Mouse (Mus musculus) urinary bladder, adult 18-20 months (tissue): Measurements from ENCODE around the gene Spata31d1b.
A peak's percentile ranks its signal among the peaks of the same experiment; 100 is the strongest.
"Not testable (repeated sequence)": the region's sequence is repeated elsewhere in the genome, so short reads cannot be mapped to it uniquely, and the experiment has no call there.

Source experiments
- DNase-seq, 2 experiments: peaks; one replicate each; pipeline ENCODE4 v3.0.0; 2022; ENCODE audit warnings: low spot score in 2 of 2, mixed read lengths in 2 of 2

The Spata31d1b gene

DNA sequence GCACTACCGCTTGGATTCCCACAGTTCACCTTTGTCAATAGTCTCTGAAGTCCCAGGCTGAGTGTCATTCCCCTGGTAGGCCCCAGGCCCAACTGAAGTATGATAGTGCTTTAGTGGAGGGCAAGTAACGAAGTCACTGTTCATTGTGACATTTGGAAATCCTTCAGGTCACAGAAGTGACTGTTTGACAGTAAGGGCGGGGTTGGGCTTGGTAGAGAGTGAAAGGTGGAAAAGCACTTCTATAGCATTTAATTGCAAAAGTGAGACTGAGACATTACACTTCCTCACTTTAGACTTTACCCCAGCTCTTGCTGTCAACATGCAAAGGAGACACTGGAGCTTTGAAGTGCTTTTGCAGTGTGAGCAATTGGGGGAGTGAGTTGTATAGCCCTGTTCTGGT is 18.1 kb upstream of the Spata31d1b start, which contains the start of gene 4921517D22Rik:
Gene 4921517D22Rik, minus strand, starts transcription at position 101 of the 400 bp plus-strand sequence.
- DNase-seq, result no peak

DNA sequence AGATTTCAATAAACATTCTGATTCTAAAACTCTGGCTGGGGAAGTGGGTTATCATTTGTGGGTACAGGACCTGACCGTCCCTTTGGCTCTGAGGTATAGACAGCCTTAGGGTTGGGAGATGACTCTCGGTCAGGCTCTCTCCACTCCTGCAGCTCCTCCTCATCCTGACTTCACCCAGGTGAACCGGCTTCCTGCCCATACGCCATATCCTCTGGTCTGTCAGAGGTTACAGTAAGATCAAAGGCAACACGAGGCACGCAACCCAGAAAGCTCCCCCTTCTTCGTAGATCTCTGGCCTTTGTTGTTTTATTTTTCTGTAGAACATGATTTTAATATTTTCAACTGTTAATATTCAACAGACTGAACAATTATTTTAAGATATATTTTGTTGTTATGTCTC is 16.3 kb upstream of the Spata31d1b start:
- no peak for DNase-seq

DNA sequence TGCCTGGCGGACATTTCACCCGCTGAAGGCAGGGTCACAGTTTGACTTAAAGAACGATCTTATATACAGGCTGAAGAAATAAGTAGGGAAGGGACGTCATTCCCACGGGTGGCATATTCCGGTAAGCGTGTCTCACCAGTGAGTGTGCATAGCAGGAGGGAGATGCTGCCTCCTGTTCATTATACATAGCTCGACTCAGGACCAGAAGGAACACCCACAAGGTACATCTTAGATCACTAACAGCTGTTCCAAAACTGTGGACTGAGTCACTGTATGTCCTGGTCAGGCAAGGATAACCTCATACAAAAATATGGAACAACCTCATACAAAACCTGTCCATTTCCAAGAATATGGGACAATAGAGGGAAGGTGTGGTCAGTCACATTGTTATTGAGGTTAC is 13.0 kb upstream of the Spata31d1b start:
- DNase-seq, result no peak

DNA sequence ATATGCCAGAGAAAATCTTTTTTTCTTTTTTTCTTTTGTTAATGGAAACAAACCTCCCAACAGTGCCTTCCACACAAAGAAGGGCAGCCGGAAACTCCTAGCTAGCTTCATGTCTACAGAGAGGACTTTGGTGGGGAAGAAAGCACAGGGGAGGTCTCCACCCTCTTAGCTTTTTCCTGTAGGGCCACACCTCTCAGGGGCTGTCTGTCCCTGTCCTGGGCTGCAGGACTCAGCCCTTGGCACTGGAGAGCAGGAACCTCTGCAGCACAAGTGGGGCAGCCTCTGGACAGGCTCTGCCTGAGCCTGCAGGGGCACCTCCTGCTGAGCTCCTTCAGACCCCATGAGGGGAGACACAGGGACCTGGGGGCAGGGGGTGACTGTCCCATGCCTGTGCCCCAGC is 11.9 kb upstream of the Spata31d1b start:
- DNase-seq, result not testable (repeated sequence)

DNA sequence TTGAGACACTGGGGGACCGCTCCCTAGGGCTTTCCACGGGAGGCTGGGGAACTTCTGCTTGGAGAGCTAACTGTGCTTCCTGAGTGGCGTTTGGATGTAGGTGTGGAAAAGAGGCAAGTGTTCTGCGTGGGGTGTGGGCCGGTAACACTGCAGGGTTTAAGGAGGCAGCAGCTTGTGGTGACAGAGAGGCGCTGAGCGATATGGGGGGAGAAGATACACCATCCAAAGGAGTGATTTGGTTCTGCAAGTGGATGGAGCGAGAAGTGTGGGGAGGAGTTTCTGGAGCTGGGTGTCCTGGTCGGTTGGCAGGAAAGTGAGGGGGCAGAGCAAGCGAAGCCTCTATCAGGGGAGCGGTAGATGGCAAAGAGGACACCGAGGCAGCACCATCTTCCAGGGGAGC is 8.6 kb upstream of the Spata31d1b start:
- no peak for DNase-seq

DNA sequence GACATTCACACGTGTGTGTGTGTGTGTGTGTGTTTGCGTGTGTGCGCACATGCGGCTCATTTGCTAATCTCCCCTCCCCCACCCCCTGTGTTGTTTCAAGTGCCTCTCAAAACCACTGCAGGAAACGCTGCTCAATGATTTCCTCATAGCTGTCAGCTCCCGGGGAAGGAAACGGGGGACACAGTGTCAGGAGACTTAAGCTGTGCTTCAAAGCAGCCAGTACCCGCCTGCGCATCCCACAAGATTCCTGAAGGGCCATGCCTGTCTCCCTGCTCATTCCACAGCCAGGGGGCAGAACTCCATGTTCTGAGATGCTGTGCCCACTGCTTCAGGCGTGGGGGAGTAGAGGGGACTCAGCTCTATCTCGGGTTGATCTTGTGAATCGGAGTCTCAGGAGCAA is 7.5 kb upstream of the Spata31d1b start:
- DNase-seq, result no peak

DNA sequence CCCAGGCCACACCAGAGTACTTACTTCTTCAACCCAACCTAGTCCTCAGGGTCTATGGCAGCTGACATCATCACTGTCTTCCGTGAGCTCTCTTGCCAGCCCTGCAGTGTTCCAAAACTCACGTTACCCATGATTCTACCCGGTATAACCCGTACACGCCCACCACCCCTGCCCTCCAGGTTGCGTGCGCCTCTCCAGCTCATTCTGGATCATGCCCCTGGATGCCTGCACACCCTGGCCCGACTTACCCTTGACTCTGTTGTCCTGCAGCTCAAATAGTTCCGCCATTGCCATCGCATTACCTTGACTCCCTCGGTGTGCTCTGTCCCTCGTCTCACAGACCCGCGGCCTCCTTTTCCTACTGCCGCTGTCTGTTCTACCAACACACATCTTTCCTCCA is 1.9 kb upstream of the Spata31d1b start, which contains the start of gene Spata31d1a:
Gene Spata31d1a, minus strand, starts transcription at position 101 of the 400 bp plus-strand sequence.
- no peak for DNase-seq

DNA sequence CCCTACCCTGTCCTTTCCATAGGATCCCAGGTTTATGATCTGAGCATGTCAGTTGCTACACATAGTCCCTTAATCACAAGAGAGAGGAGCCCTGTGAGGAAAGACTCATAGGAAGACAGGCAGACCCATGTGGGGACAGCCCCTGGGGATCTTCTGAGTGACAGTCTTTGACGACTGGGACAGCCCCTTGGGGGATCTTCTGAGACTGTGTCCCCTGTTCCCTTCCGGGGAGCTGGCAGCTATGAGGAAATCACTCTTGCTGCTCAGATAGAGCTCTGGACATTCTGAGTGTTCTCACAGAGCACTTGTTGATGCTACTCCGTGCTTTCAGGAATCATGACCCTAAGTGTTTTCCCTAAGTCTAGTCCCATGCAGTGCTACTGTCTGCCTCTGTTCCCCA is 1.6 kb downstream of the Spata31d1b start:
- no peak for DNase-seq

DNA sequence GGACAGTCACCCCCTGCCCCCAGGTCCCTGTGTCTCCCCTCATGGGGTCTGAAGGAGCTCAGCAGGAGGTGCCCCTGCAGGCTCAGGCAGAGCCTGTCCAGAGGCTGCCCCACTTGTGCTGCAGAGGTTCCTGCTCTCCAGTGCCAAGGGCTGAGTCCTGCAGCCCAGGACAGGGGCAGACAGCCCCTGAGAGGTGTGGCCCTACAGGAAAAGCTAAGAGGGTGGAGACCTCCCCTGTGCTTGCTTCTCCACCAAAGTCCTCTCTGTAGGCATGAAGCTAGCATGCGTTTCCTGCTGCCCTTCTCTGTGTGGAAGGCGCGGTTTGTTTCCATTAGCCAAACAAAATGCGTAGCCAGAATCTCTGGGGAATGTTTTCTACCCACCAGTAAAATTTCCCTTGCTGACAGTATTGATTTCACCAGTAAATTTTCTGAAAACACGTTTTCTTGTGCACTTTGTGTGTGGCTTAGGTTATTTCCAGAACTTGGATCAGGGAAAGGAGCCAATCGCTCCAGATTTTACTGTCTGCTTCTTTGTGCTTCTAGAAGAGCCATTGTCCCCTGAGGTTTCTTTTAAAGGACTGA is 6.9 kb downstream of the Spata31d1b start:
- DNase-seq, result not testable (repeated sequence)

DNA sequence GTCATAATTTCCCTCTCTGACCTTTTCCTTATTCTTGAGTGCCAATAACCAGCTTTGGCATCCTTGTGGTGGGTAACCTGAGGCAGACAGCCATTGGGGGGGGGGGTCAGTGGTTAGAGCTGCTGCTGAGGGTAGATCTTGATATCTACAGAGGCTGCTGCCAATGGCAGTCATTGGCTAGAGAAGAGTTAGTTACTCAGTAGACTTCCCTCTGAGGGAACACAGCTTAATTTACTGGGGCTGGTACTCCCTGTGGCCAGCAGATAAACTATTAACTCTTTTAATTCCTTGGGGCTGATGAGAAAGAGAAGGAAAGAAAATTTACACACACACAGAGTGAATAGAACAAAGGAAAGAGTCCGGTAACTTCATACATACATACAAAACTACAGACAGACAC is 7.4 kb downstream of the Spata31d1b start:
- no peak for DNase-seq

DNA sequence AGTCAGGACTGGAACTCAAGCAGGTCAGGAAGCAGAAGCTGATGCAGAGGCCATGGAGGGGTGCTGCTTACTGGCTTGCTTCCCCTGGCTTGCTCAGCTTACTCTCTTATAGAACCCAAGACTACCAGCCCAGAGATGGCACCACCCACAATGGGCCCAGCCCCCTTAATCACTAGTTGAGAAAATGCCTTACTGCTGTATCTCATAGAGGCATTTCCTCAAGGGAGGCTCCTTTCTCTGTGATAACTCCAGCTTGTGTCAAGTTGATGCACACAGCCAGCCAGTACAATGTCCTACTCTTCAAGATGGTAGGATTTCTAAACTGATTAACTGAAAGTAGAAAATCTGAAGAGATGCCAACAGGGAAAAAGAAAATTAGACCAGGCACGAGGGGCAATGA is 10.0 kb downstream of the Spata31d1b start:
- DNase-seq, result not testable (repeated sequence)

DNA sequence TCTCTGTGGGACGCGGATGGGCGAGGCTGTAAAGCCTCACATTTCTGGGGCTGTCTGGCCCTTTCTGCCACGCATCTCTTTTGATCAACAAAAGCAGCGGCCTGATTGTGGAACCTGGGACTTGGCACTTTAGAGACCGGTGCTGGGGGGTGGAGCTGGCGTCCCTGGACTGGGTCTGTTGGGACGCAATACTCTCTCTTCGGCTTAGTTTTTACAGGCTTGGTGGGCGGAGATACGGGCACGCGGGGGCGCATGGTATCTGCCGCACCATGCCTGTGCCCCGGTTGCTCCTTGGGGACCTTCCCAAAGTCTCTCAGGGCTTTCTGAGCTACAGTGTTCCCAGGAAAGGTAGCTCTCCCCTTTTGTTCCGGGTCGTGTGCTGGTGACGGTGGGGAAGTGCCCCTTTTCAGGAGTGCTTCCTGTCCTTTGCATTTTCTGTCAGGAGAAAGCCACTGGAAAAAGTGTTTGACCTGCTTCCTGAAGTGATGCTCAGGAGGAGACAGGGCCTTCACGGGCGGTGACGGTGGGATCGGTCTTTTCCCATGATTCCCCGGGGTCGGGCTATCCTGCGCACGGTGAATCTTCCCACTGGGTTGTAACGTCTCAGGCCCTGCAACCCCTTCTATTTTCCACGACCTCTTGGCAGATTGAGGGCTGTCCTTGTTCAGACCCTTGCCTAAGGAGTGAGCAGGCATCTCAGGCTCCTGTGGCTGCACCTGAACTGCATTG is 14.2 kb downstream of the Spata31d1b start:
- DNase-seq, result no peak

DNA sequence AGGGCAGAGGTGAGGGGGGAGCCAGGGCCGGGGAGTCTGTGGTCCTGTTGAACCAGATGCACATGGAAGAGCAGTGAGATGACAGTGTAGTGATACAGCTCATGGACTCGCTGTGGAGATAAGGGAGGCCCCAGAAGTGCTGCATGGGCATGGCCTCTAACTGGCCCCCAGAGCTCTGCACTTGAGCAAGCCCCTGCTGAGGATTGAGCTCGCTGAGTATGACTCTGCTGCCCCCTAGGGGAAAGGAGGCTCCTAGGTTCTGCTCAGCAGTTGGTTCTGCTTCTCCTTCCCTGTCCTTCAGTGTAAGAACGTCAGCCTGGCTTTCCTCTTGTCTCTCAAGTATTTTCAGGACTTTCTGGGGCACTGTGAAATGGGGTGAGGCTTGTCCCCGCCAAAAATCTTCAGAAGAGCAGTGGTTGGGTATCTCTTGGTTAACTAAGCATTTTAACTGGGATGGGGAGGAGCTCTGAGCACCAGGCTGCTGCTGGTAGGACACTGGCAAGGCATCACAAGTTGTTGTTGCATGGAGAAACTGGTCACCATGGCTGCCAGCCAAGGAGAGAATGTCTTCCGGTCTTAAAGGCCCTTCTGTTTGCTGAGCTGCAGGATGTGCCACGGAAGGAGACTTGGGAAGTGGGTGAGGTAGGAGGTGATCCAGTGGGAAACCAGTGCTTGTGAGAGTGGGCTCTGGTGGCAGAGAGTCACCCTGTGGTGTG is 16.5 kb downstream of the Spata31d1b start:
- DNase-seq, result peak; percentile 41 to 55

DNA sequence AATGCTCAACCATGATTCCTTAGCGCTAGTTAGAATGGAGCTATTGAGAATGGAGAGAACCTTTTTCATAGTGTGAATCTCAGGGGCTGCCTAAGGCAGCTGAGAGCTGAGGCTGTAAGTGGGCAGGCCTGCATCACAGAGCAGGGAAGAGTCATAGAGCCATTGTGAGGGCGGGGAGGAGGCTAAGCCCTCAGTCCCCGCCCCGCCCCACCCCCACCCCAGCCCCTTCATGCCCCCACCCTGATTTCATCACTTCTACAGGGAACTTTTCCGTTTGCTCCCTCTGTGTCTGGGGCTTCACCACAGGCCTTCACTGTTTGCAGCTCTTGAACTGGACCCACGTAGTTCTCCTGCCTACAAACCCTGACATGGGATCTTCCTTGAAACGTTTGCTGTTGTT is 19.6 kb downstream of the Spata31d1b start, which contains the start of gene Spata31d1d:
Gene Spata31d1d, minus strand, starts transcription at position 101 of the 400 bp plus-strand sequence.
- DNase-seq, result no peak

DNA sequence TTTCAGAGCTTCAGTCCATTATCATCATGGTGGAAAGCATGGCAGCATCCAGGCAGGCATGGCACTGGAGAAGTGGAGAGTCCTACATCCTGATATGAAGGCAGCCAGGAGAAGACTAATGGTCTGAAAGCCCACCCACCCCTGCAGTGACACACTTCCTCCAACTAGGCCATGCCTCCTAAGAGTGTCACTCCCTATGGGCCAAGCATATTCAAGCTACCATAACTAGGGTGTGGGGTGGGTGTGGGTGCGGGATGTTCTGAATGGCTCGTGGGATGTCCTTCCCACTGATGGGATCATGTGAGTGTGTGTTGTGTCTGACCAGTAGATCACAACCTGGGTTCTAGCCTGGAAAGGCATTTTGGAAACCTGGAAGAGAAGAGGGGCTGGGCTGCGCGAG is 21.9 kb downstream of the Spata31d1b start:
- DNase-seq, result no peak

DNA sequence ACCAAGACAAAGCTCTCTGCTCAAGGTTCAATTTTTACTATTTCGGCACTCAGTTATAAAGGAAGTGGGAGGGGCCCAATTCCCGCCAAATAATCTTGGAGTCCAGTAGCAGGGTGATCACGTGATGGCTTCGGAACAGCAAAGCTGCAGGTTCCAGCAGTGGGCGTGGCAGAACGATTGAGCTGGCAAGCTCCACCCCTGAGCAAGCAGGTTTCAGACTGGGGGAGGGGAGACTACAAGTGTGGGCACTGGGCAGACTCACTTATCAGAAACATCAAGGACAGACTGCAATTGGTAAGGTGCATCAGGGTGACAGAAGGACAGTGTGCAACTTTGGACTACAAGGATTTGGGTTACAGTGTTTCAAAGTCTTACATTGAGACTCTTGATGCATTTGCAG is 22.3 kb downstream of the Spata31d1b start:
- DNase-seq, result not testable (repeated sequence)

DNA sequence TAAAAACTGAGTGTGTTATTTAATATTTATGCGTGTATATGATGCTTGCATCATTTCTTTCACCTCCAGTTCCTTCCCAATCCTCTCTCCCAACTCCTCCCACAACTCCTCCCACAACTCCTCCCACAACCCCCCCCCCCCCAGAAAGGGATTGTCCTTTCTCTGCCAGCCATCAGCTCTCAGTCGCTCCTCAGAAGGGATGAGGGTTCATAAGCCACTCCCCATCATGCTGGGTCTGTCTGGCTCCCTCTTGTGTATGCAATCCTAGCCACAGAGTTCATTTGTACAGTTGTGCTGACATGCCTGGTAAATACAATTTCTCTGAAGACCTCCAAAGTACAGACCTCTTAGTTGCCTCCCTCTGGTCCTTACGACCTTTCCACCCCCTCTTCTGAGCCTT is 23.1 kb downstream of the Spata31d1b start:
- DNase-seq, result no peak

DNA sequence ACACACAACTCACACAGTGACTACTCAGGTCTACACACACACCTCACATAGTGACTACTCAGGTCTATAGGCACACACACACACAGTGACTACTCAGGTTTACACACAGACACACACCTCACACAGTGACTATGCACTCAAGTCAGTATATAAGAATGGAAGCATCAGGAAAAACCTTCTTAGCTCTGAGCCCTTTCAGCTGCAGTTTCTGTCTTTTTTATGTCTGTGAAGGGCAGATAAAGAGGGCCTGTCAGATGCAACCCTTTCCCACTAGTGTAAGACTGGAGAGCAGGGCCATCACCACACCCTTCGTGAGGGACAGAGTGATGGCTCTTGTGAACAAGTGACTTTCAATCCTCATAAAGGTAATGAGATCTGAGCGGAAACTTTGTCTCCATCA is 26.4 kb downstream of the Spata31d1b start:
- no peak for DNase-seq

DNA sequence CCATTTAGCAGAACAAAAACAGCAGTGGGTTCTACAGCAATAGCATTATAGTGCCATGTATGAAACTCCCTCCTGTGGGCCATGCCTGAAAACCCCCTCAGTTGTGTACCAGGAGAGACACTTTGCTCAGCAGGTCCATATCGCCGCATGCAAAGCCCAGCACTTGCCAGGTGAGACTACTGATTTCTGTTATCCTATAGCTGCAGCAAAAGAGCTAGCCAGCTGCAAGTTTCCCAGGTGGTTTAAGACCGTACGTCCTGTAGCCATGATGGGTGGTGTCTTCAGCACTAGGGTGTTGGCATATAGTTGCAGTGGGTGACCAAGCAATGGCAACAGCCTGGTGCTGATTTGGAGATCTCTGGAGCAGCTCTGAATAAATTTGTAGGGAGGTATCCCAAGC is 27.3 kb downstream of the Spata31d1b start:
- no peak for DNase-seq

DNA sequence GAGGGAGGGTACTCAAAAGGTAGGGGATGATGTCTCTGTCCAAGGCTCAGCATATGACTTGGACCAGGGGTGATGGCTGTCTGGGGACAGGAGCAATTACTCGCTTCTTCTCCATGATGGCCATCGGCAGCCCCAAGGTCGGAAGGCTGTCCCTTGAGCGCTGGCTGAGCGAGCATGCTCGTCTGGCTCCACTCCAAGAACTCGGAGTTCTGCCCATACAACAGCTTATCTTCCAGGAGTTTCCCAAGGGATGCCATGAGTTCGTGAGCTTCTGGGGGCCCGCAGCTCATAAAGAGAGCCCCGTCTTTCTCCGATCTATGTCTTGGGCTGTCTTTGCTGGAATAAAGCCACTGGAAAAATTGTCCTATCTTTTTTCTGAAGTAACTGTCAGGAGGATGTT is 29.0 kb downstream of the Spata31d1b start:
- no peak for DNase-seq

DNA sequence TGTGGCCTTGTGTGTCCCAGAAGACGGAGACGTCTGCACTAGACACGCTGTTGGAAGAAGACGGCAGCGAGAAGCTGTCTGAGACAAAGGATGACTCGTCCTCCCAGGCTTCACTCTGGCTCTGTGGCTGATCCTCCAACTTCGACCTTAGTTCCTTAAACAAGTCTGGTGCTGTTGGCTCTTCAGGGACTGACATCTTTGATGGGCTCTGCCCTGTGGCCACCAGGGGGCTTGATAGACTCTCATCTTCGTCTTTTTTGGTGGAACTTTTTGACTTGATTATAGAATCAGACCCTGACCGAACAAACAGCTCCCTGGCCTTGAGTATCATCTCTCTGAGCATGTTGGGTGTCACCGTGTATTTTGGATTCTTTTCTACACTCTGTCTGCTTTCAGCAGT is 29.6 kb downstream of the Spata31d1b start:
- DNase-seq, result no peak

DNA sequence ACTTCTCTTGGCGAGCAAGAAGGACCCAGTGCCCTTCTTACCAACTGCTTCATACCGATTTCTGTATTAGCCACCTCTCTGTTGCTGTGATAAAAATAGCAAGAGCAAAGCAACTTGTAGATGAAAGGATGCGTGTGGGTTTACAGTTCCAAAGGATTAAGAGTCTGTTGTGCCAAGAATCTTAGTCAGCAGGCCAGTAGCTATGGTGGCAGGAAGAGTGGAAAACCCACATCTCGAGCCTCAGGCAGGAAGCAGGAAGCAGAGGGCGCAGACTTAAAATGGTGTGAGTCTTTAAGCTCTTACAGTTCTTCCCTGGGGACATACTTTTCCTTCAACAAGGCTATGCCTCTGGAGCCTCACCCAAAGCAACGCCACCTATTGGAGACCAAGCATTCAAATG is 33.4 kb downstream of the Spata31d1b start:
- DNase-seq, result no peak

DNA sequence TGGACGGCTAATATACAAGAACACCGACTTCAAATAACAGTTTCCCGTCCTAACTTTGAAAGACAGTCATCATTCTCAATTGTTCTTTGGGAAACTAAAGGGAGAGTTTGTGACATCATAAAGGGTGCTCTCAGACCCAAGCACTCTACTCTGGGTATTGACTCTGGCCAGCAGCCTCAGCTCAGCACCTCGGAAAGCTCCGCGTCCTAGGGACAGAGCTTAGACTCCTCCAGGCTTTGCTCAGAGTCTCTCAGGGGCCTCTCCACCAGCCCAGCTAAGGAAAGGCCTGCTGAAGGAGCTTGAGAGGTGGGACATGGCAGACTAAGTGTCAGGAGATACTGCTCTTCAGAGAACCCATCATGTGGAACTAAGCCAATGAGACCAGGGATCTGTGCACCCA is 34.1 kb downstream of the Spata31d1b start:
- no peak for DNase-seq
